Comparison of ENCODE assay signal across 27 mouse cellular contexts in genomic region chrX:131422178-131422577, GRCm38 (mm10).
"Had no signal": no experiment of that assay in that cellular context is flagged by ENCODE, and none has a peak within 500 bp of the region (broad histone marks: within the 10 kb centered on the region; RNA-seq: fewer than 3 reads in every experiment).

No protein-coding gene starts in this region.

- DNase-seq: left cerebral cortex, postnatal 4 days; liver; liver, embryonic 13.5 days; liver, postnatal 0 days; lung, adult 18-20 months; lung, embryonic 14.5 days; lung, postnatal 10 days; lung, postnatal 14 days; lung, postnatal 36 days; lung, postnatal 4 days; midbrain, embryonic 14.5 days had no signal

- H3K9me3 ChIP-seq: limb, embryonic 10.5 days; limb, embryonic 12.5 days; limb, embryonic 13.5 days; limb, embryonic 15.5 days; liver, embryonic 12.5 days; liver, embryonic 13.5 days; liver, embryonic 15.5 days; lung, embryonic 15.5 days; megakaryocyte, embryonic 14.5 days; midbrain, embryonic 10.5 days; midbrain, embryonic 12.5 days; midbrain, embryonic 13.5 days; midbrain, embryonic 15.5 days; neural tube, embryonic 12.5 days had no signal

- H3K4me3 ChIP-seq: limb, embryonic 10.5 days; limb, embryonic 12.5 days; limb, embryonic 13.5 days; limb, embryonic 15.5 days; liver, embryonic 12.5 days; liver, embryonic 13.5 days; liver, embryonic 15.5 days; lung, embryonic 15.5 days; megakaryocyte, embryonic 14.5 days; midbrain, embryonic 10.5 days; midbrain, embryonic 12.5 days; midbrain, embryonic 13.5 days; midbrain, embryonic 15.5 days; myocyte; neural tube, embryonic 12.5 days had no signal

- H3K4me1 ChIP-seq: limb, embryonic 10.5 days; limb, embryonic 12.5 days; limb, embryonic 13.5 days; limb, embryonic 15.5 days; liver, embryonic 12.5 days; liver, embryonic 13.5 days; liver, embryonic 15.5 days; lung, embryonic 15.5 days; megakaryocyte, embryonic 14.5 days; midbrain, embryonic 10.5 days; midbrain, embryonic 12.5 days; midbrain, embryonic 13.5 days; midbrain, embryonic 15.5 days; neural tube, embryonic 12.5 days had no signal

- H3K27me3 ChIP-seq: limb, embryonic 12.5 days; limb, embryonic 13.5 days; limb, embryonic 15.5 days; liver, embryonic 12.5 days; liver, embryonic 13.5 days; liver, embryonic 15.5 days; lung, embryonic 15.5 days; megakaryocyte, embryonic 14.5 days; midbrain, embryonic 12.5 days; midbrain, embryonic 13.5 days; midbrain, embryonic 15.5 days; neural tube, embryonic 12.5 days had no signal

- H3K36me3 ChIP-seq: limb, embryonic 10.5 days; limb, embryonic 12.5 days; limb, embryonic 13.5 days; limb, embryonic 15.5 days; liver, embryonic 12.5 days; liver, embryonic 13.5 days; liver, embryonic 15.5 days; lung, embryonic 15.5 days; midbrain, embryonic 10.5 days; midbrain, embryonic 12.5 days; midbrain, embryonic 13.5 days; midbrain, embryonic 15.5 days; neural tube, embryonic 12.5 days had no signal

- H3K27ac ChIP-seq: limb, embryonic 10.5 days; limb, embryonic 12.5 days; limb, embryonic 13.5 days; limb, embryonic 15.5 days; liver, embryonic 12.5 days; liver, embryonic 13.5 days; liver, embryonic 14.5 days; liver, embryonic 15.5 days; lung, embryonic 15.5 days; macrophage; midbrain, embryonic 10.5 days; midbrain, embryonic 12.5 days; midbrain, embryonic 13.5 days; midbrain, embryonic 15.5 days; neural tube, embryonic 12.5 days had no signal

- H3K9ac ChIP-seq: limb, embryonic 12.5 days; limb, embryonic 13.5 days; limb, embryonic 15.5 days; liver, embryonic 12.5 days; liver, embryonic 13.5 days; liver, embryonic 14.5 days; liver, embryonic 15.5 days; liver, postnatal 0 days; lung, embryonic 14.5 days; lung, embryonic 15.5 days; midbrain, embryonic 12.5 days; midbrain, embryonic 13.5 days; midbrain, embryonic 15.5 days; neural tube, embryonic 12.5 days had no signal
